Mouse (Mus musculus) left cerebral cortex, adult 11 months (tissue): ENCODE measurements around the gene Tgfbr2.

Experiments
- DNase-seq: peaks from one replicate; pipeline ENCODE4 v3.0.0; 2022; ENCODE audit warnings: low spot score

The Tgfbr2 gene

GRCm38 (mm10) chr9:116111149-116111970, 63.8 kb downstream of the Tgfbr2 start:
- DNase-seq: no peak

GRCm38 (mm10) chr9:116108729-116109128, 66.4 kb downstream of the Tgfbr2 start:
- no peak for DNase-seq

GRCm38 (mm10) chr9:116104770-116105169, 70.4 kb downstream of the Tgfbr2 start:
- no peak for DNase-seq

- DNase-seq: no peak
Observed at GRCm38 (mm10) chr9:116101842-116102241, 73.3 kb downstream of the Tgfbr2 start.

- no peak for DNase-seq
Observed at GRCm38 (mm10) chr9:116100015-116100414, 75.1 kb downstream of the Tgfbr2 start.

- no peak for DNase-seq
Observed at GRCm38 (mm10) chr9:116099596-116099993, 75.6 kb downstream of the Tgfbr2 start.

GRCm38 (mm10) chr9:116098724-116099595, 76.2 kb downstream of the Tgfbr2 start:
- no peak for DNase-seq

- no peak for DNase-seq
Observed at GRCm38 (mm10) chr9:116091921-116092320, 83.2 kb downstream of the Tgfbr2 start.

- DNase-seq: no peak
Observed at GRCm38 (mm10) chr9:116091101-116091841, 83.9 kb downstream of the Tgfbr2 start.

GRCm38 (mm10) chr9:116090296-116090695, 84.9 kb downstream of the Tgfbr2 start:
- DNase-seq: no peak

GRCm38 (mm10) chr9:116088912-116089311, 86.2 kb downstream of the Tgfbr2 start:
- DNase-seq: no peak

GRCm38 (mm10) chr9:116087880-116088279, 87.3 kb downstream of the Tgfbr2 start:
- DNase-seq: peak; percentile 52

- DNase-seq: no peak
Observed at GRCm38 (mm10) chr9:116087263-116087662, 87.9 kb downstream of the Tgfbr2 start.

- no peak for DNase-seq
Observed at GRCm38 (mm10) chr9:116085999-116086398, 89.2 kb downstream of the Tgfbr2 start.

GRCm38 (mm10) chr9:116084324-116084931, 90.7 kb downstream of the Tgfbr2 start:
- no peak for DNase-seq

- DNase-seq: no peak
Observed at GRCm38 (mm10) chr9:116083726-116084323, 91.3 kb downstream of the Tgfbr2 start.

GRCm38 (mm10) chr9:116083300-116083699, 91.9 kb downstream of the Tgfbr2 start:
- DNase-seq: no peak

GRCm38 (mm10) chr9:116081781-116082180, 93.4 kb downstream of the Tgfbr2 start:
- no peak for DNase-seq

GRCm38 (mm10) chr9:116077419-116077818, 97.7 kb downstream of the Tgfbr2 start:
- DNase-seq: no peak

- no peak for DNase-seq
Observed at GRCm38 (mm10) chr9:116076946-116077345, 98.2 kb downstream of the Tgfbr2 start.

- DNase-seq: no peak
Observed at GRCm38 (mm10) chr9:116076163-116076562, 99.0 kb downstream of the Tgfbr2 start.
